Mouse (Mus musculus) retina, adult 2 months (tissue): ENCODE measurements at regions not wholly inside any gene's neighbourhood (a gene's known extent, or its start where the extent isn't known, plus 50 kb on each side); places are given as distances from the start of the nearest gene placed in this dataset.

Source experiments
- DNase-seq: peaks from one replicate; pipeline ENCODE4 v3.0.0-alpha.2; 2012; ENCODE audit warnings: low read depth, low spot score

DNA sequence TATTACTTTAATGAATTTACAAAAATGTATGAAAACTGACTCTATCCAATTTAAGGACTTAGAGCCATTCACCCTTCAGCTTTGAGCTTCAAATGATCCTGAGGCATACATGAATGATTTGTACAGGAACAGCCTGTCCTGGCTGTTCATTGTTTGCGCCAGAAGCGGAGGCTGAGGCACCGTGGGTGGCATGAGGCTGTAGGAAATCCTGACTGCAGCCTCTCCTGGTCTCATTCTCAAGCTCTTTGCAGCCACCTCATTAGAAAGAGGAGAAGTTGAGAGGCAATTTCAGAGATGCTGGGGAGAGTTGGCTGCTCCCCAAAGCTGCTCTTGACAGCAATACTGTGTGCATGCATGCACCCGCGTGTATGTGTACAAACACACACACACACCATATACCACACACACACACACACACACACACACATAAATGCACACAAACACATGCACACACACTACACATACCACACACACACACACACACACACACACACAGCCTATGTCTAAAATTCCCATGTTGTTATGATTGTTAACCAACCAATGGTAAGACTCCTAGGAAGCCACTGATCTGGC lies 434.9 kb upstream of the Btbd3 start:
- DNase-seq = no peak

DNA sequence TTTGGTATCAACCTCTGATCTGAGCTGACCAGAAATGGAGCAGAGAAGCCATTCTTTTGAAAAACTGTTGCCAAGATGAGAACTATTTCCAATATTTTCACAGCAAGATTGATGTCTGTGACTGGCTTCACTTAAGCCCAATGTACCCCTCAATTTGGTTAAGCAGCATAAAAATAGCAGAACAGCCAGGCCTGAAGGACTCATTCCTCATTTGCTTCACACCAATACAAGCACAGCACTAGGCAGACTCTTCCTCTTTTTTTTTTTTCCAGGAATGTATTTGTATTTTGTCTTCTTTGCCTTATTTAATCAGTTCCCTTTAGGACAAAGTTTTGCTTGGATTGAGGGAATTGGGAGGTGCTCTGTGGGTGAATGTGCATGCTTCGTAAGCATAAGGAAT lies 441.4 kb upstream of the Btbd3 start:
- no peak for DNase-seq

DNA sequence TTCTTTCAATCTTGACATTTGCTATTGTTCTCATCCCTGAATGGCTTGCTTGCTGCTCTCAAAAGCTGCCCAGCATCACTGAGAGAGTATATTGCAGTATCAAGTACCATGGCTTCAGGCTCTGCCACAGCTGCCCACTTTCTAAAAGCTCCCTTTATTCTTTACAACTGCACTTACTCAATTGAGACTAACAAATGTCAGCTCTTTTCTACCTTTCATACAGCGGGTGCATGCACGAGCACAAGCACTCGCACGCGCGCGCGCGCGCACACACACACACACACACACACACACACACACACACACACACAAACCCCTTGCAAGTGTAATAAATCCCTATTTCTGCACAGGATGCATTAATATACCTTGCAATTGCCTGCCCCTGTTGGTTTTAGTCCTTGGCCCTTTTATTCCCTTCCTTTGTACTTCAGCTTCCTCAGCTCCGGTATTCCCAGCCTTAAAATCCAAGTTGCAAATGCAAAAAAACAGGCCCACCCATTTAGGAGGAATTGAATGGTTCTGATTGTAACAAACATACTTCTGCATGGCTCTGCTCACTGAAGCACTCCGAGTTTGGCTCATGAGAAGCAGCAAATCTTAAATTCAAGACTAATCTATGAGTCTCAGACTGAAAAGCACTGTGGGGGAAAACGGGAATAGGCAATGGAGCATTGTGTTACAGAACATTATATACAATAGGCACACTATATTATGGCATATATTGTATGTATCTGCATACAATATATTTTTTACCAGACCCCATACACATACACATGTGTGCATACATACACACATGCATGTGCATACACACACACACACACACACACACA lies 447.7 kb upstream of the Btbd3 start:
- DNase-seq = no peak

DNA sequence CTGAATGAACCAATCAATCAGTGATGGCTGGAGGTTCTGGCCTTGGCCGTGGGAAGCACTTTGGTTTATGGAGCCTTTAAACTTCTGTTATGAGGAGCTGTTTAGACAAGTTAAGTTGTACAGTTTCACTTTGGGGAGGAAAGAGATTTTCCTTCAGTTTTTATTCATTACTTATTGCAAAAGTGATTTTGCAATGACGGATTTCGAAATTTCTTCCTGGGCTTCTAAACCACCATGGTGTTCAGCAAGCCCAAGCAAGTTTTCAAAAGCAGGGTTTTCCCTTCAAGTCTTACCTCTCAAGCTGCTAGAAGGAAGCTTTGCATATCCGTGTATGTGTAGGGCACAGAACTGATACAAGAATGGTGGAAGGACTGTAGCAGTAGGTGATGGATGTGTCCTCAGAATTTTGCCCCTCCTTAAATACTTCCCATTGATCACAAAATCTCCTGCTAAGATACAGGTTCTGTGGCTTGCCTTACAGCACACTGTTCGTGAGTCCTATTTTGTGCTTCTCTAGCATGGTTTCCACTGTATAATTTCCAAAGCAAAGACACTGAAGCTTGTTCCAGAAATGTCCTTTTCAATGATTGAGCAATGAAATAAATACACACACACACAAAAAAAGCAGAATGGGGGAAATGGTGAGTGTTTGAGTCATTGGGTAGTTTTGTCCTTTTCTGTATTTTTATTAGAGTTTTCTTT lies 448.6 kb upstream of the Btbd3 start:
- no peak for DNase-seq

DNA sequence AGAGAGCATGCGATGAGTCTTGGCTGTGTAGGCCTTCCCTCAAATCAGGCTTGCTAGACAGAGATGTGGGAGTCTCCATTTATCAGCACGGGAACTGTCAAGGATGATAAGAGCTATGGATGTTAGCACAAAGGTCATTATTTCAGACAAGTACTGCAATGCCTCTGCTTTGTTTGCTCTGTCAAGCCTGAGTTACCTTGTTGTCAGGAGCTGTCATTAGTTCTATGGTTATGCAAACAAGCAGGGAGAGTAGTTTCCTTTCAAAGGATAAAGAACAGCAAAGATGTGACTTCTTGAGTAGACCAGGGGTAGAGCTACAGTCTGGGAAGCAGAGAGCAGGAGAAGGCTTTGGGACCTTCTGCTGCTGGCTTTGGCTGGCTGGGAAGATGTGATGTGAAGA lies 461.5 kb upstream of the Btbd3 start:
- no peak for DNase-seq

DNA sequence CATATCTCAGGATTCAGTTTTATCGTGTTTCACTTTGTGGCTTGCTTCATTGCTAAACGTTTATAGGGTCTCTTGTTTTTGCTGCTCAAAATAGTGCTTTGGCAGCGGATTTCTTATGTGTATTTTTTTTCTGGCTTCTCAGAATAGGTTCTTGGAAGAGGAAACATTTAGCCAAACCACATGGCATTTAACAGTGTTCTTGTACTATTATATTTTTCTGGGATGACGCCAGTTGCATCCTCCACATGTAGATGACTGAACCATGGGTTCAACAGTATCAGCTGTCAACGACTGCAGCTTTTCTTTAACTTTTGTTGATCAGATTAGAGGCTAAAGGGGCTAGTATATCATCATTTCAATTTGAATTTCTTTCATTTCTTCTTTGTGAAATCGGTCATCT lies 472.3 kb upstream of the Btbd3 start:
- DNase-seq = no peak

DNA sequence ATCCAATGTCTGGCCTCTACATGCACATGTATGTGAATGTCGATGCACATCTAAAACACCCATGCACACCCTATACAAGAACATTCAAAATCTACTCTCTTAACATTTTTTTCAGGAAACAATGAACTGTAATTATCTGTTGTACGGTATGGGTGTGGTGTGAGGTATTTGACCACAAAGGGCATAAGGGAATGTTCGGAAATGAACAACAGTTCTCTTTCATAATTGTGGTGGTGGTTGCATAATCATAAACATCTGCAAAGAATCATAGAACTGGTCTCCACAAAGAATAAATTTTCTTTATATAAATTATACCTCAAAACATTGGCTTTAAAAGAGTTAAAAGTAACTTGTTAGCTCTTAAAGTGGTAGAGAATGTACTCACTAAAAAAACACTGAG lies 478.9 kb upstream of the Btbd3 start:
- DNase-seq = no peak

DNA sequence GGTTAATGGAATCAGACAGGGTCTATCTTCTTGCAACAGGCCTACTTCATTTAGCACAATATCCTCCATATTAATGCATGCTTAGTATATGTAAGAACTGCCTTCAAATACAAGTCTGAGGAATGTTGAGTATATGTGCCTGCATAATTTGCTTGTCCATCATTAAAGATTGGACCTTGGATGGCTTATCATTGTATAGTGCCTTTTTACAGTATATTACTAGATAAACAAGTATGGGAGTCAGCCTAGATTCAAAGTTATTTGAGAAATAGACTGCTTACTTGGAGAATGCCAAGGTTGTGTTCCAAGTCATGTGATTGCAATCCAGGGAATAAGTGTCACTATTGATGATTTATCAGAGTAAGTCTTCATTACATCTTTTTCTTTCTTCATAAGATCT lies 491.6 kb upstream of the Btbd3 start:
- DNase-seq = no peak

DNA sequence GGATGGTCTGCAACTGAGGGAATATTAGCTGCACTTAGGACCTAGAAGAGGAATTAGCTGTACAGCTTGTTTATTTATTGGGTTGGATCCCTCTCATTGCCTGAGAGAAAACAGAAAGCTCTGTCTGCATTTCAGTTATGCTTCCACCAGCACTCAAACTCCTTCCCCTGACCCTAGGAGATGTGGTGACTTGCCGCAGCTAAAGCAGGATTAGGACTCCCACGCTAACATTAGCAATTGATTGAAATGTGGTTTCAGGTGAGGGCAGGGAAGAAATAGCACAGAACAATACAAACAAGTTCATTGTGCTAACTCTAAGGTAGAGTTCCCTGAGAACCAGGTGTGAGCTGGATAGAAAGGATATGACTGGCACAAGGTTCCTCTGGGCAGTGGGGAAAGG lies 496.9 kb upstream of the Btbd3 start:
- no peak for DNase-seq

DNA sequence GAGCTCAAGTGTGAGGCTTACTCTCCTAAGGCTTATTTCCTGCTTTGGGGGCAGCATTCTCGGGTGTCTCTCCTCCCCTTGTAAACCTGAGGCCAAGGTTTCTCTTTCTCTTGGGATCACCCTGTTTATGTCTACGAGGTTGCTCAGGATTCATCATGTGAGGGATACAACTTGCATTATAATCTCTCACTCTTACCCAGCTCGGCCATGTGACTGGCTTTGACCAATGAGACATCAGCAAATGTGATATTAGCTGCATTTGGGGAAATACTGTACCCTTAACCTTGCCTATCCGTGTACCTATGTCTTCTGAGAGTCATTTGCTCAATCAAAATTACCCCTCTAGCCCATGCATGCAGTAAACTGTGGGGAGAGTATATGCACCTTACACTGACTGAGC lies 498.0 kb upstream of the Btbd3 start:
- no peak for DNase-seq

DNA sequence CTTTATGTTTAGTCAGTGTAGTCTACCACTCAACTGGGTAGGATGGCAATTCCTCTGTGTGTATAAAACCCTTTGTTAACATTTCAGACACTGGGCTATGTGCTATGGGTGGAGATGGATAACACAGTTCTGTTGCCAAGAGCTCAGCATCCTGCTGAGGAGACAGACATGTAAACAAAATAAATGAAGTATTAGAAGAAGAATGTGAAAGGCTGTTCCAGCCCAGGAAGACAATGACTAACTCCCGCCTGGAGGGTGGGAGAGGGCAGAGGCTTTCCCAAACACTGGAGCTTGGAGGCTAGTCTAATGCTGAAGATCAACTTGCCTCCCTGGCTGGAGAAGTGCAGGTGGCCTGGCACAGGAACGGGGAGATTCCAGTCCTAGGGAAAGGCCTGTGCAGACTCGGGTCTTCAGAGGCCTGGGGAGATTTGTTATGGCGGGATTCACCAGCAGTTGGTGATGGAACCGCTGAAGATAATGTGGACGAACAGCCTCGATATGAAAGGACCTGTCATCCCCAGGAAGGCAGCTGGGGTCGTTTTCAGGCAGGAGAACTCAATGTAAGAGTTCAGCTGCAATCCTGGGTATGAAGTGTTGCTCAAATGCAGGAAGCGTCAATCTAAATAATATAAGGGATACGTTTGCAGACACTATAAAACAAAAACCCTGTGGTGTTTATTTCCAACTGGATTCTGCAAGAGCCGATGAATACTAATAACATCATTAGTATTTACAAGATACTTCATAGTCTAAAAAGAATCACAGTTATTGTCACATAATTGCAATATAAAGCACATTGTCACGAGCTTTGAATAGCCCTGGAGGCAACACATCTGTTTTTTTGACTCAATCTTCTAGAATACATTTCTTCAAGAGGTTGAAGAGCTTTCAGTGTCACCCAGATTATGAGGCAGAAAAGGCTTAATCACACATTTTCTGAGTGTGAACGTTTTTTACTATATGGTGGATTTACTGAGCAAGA lies 498.8 kb upstream of the Btbd3 start:
- no peak for DNase-seq

DNA sequence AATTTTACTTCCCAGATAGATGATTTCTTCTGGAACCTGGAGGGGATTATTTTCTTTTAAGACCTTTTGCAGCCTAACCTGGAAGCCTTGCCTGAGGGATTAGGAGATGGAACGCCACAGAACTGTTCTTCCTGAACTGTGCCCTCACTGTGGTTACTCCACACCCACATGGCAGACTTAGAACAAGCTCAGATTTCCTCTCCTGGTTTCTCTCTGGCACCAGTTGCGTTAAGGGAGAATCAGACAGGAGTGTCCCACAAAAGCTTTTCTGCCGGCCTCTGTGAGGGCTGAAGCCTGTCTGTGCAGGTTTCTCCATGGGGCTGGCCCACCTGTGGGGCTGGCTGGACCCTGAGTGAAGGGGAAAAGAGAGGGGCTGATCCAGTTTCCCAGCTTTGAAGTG lies 500.1 kb upstream of the Btbd3 start:
- DNase-seq = no peak

DNA sequence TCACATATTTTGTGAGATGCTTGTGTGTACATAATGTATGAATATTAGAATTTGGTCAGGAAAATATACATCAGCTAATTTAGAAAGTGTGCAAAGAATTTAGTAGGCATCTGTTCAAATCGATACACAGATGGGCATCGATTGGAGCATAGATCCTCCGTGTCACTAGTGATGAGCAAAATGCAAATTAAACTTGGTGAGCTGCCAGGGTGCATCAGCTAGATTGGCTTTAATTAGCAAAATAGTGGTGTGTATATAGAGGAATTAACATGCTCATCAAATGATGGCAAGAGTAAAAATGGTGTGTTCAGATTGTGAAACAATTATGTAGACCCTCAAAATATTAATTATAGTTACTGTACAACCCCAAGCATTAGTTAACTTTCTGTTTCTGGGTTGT lies 501.9 kb upstream of the Btbd3 start:
- no peak for DNase-seq

DNA sequence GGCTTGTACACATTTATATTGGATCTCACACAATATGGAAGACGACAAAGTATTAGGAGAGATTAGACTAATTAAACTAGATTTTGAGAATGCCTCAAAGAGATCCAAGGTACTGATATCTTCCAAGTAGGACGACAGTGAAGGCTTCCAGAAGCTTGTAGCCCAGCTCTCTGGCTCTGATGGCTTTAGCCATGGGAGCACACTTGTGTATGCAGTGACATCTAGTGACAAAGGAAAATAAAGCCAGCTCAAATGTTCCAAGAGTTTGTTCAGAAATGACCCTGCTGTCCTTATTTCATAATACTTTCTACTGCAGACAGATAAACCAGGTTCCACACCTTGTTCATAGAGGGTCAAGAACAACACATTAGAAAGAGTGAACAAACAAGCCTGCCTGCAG lies 524.0 kb upstream of the Btbd3 start:
- DNase-seq = peak; percentile 23

DNA sequence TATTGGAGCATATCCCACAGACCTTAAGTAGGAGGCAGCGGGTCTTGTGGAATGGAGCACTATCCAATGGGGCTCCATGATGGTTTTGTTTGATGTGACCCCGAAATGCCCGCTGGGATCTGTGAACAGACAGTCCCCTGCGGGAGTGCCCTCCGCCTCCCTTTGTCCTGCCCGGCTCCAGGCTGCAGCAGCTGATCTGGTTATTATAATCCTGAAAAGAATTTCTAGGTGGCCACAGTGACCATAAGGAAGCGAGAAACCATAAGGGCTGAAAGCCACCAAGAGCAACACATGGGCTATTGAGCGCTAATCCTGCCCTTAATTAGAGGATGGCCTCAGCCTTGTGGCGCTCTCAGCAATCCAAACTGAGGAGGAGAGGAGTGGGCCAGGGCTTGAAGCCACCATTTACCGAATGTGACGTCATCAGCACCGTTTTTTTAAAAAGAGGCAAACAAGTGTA lies 525.9 kb upstream of the Btbd3 start:
- no peak for DNase-seq

DNA sequence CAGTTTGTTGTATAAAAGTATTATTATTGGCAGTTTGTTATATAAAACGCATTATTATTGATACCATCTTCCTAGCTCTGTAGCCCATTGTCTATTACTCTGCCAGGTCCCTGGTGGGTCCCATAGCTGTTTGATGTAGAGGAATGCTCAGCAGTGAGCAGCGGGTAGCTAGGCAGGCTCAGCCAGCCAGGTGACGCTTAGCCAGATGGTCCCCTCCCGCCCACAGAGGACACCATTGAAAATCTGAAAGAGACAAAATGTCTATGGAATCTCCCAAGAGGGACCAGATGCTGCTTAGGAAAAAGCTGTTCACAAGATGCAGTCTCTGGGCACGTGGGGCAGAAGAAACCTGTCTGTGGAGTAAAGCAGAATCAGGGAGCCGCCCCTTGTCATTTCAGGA lies 526.5 kb upstream of the Btbd3 start:
- no peak for DNase-seq

DNA sequence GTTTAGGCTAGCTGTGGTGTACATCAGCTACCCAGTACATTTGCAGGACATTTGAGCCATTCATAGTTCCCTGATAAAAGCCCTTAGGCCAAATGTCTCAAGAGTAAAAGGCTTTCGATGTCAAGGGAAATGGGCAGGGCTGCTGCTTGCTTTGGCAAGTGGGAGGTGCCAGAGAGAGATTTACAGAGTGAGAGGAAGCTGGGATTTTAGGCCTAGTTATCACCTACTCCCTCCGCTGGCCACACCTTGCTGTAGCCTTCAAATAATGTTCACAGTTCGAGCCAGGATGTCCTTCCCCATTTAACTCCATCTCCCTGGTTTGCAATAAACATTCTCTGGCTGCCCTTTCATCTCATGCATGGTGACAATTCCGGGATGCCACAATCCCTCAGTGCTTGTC lies 527.2 kb upstream of the Btbd3 start:
- no peak for DNase-seq

DNA sequence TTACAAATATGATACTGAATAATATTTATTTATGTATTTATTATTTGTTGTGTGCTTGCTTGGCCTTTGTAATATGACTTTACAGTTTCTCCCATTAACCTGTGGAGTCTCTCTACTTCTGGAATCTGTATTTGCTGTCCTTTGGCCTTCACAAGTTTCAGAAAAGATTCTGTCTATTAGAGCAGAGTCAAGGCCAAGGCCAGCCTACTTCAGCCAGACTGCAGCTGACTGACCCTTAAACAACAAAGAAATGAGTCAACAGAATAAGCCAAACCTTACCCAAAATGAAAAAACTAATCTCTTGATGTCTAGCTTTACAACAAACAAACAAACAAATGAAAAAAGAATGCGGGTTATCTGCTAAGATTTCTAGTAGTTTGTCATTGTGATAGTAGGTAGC lies 532.7 kb upstream of the Btbd3 start:
- no peak for DNase-seq

DNA sequence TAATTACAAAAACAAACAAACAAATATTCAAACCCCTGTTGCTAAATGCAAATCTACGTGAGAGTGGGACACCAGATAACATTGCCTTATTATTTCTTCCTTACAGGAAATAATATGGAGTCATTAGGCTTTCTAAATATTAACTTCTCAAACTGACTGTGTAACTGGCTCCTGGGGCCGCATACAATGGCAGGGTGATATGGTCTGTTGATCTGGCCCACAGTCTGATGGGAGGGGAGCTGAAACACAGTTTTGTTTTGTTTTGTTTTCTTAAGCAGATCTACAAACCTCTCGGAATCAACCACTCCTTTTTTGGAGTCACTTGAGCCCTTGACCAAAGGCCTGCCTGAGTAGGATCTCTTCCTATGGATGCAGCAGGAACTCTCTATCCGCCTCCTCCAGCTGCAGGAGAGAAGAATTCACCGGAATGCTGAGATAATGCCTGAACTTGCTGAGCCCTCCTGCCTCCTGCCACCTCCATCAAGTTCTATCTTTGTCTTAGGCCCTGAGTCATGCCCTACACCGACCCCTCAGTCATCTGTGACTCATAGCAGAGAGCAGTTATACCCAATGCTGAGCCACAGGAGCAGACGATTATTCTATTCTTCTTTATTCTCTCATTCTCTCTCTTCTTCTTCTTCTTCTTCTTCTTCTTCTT lies 534.5 kb upstream of the Btbd3 start:
- no peak for DNase-seq

DNA sequence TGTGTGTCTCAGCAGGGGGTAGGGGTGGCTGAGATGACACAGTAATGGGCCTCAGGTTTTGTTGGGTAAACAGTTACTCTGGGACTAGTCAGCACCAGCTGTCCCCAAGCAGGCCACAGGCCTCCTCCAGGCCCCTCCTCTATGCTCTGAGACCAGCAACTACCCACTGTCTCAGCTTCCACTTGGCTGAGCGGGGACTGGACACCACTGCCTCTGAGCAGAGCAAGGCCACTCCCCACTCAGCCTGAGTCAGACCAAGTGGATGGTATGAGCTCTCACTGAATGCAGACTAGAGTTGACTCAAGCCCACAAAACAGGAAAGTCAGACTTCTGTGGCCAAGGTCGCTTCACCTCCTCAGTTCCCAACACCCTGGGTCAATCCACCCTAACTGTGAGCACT lies 540.5 kb upstream of the Btbd3 start:
- no peak for DNase-seq

DNA sequence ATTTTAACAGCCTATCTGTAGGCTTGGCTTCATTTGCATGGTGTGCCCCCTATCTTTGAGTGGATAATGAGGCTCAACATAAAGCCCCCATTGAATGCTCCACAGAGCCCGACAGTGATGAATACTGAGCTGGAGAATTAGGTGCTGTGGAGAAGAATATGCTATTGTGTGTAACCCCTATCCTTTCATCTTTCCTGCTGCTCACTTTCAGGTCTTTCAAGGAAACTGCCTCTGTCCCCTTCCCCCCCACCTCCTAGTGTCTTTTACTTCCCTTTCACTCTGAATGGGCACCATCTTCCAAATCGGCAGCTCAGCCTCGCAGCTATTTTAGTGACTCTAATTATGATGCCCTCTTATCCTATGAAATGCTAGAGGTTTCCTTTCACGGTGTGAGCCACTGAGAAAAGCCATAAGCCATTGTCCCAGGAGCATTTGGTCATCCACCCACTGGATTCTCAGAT lies 549.8 kb upstream of the Btbd3 start:
- no peak for DNase-seq
